Mouse (Mus musculus): Measurements from ENCODE around the gene Tmem208. TPM values are rescaled to one million over a fixed set of nuclear protein-coding genes. Genes with fewer than 3 reads are reported as not detected.

The Tmem208 gene
- polyA plus RNA-seq, 1 experiment from 2014 or later: 150 TPM

DNA sequence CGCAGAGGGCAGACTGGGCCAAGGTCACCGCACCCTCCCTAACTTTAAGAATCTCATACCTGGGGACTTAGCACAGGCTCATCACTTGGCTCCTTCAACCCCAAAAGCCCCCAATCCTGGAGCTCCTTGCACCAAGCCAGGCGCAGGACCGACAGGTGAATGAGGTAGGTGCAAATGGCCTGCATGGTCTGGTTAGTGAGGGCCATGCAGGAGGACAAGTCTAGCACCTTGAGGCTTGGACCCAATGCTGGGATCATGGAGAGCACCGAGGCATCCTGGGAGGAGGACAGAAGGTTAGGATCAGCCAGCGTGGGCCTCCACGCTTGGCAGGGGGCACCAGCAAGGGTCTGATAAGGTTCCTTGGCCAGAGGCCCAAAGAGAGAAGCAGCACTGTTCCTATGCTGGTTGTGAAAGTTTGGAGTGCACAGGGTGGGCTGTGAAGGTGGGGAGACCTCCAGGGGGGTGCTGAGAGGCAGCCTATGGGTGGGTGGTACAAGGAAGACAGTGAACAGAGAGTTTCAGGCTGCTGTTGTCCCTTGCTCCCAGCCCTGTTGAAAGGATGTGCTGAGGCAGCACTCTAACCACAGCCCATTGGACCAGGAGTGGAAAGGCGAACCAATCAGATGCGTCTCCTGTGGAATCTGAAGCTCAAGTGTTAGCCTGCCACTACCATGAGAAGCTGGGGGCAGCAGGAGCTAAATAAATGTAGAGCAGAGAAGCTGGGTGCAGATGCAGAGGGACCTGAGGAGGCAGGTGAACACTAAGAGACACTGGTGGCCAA, 12.3 kb upstream of the Tmem208 start:
- peaks cover 36% of the 10 kb centered on the region; the same call in 1 of the 2 replicates for H3K36me3 ChIP-seq (ENCODE audit: control insufficient read depth, insufficient read depth, low read length)
- 80% methylated on average over 9 of the region's 9 CpGs for WGBS
- no peak; the same call in 1 of the 2 replicates for ATAC-seq (ENCODE audit: low read depth)
- H3K27me3 ChIP-seq (ENCODE audit: control insufficient read depth, insufficient read depth, low read length): no peaks in the 10 kb centered on the region
- no peak overlapping the region for H3K27ac ChIP-seq (ENCODE audit: low read depth, low read length)
- no peak overlapping the region for H3K4me3 ChIP-seq (ENCODE audit: low read depth, low read length)
- no peaks in the 10 kb centered on the region for H3K9me3 ChIP-seq (ENCODE audit: control insufficient read depth, low read length)
- H3K4me1 ChIP-seq (ENCODE audit: control insufficient read depth, insufficient read depth, low read length): no peaks in the 10 kb centered on the region
- no peak overlapping the region for H3K9ac ChIP-seq (replicated peaks; ENCODE audit: low read depth, low read length)
- H3K4me2 ChIP-seq (ENCODE audit: low read depth, low read length): no peak overlapping the region

DNA sequence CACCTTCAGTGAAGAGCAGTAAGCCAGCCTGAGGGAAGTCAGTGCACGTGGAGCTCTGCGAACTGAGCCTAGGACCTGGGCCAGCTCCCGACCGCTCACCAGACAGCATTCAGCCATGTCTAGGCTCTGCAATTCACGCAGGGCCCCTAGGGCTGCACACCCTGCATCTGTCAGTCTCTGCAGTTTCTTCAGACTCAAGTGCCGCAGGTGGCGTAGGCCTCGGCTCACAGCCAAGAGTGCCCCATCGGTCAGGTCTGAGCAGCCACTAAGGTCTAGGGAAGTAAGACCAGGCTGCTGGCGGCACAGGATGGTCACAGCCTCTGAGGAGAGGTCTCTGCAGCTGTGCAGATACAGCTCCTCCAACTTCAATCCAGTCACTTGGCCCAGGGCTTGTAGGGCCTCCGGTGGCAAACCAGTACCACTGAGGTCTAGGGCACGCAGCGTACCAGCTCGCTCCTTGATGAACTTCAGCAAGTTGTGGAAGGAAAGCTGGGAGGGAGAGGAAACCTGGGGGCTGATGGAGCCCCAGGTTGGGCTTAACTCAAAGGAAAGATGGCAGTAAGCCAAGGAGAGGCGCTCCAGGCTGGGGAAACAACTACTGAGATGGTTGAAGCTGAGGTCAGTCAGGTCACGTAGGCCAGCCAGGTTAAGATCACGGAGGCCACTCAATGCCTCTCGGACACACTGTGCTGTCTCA, 10.9 kb upstream of the Tmem208 start:
- Histone ChIP-seq H3K4me1 (ENCODE audit: control insufficient read depth, insufficient read depth, low read length) (no peaks in the 10 kb centered on the region), H3K36me3 (ENCODE audit: control insufficient read depth, insufficient read depth, low read length) (peaks cover 36% of the 10 kb centered on the region; the same call in 1 of the 2 replicates), H3K27me3 (ENCODE audit: control insufficient read depth, insufficient read depth, low read length) (no peaks in the 10 kb centered on the region), H3K4me3 (ENCODE audit: low read depth, low read length) (no peak overlapping the region), H3K4me2 (ENCODE audit: low read depth, low read length) (no peak overlapping the region), H3K27ac (ENCODE audit: low read depth, low read length) (no peak overlapping the region), H3K9ac (replicated peaks; ENCODE audit: low read depth, low read length) (no peak overlapping the region), H3K9me3 (ENCODE audit: control insufficient read depth, low read length) (no peaks in the 10 kb centered on the region)
- WGBS: 92% methylated on average over 18 of the region's 18 CpGs
- ATAC-seq (ENCODE audit: low read depth): no peak

DNA sequence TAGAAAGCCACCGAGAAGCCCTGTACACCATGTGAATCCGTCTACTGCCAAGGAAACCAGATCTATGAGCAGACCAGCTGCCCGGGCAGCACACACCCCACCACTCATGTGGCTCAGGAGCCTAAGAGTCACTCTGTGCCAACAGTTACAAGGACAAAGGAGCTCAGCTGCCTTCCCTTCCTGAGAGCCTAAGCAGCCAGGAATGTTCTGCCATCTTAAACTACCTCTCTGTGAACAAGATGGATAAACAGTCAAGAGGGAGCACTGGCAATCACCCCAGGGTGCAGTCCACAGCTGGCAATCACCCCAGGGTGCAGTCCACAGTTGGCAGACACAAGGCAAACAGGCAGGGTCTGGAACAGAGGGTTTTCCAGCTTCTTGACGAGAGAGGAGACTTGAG, 8.2 kb upstream of the Tmem208 start:
- Histone ChIP-seq H3K36me3 (ENCODE audit: control insufficient read depth, insufficient read depth, low read length) (peaks cover 28% of the 10 kb centered on the region; the same call in 1 of the 2 replicates), H3K9ac (replicated peaks; ENCODE audit: low read depth, low read length) (no peak overlapping the region)

DNA sequence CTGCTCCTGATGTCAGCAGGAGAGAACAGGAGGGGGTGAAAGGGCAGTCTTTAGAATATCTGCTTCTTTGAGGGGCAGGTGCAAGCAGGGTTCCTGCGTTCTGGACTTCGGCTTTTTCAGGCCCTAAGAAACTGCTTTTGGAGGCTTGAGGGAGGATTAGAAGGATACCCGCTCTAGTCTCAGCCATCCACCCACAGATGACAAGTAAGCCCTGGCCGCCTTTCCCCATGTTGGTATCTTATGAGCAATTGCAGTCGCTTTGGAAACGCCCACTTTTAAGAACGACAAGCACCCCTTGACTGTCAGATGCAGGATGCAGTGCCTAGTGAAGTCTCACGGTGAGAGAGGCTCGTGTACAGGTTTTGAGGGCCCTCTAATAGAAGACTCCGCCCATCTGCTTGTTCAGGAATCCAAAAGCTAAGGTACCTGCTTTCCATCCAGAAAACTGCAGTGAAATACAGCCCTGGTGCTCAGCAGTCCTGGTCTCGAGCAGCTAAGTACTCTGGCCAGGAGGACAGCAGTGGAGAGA, 7.4 kb upstream of the Tmem208 start:
- no peaks in the 10 kb centered on the region for H3K27me3 ChIP-seq (ENCODE audit: control insufficient read depth, insufficient read depth, low read length)
- H3K4me1 ChIP-seq (ENCODE audit: control insufficient read depth, insufficient read depth, low read length): no peaks in the 10 kb centered on the region
- no peak overlapping the region for H3K9ac ChIP-seq (replicated peaks; ENCODE audit: low read depth, low read length)
- ATAC-seq (ENCODE audit: low read depth): no peak
- no peak overlapping the region for H3K4me3 ChIP-seq (ENCODE audit: low read depth, low read length)
- WGBS: 87% methylated on average over 11 of the region's 11 CpGs
- H3K27ac ChIP-seq (ENCODE audit: low read depth, low read length): no peak overlapping the region
- H3K9me3 ChIP-seq (ENCODE audit: control insufficient read depth, low read length): no peaks in the 10 kb centered on the region
- H3K36me3 ChIP-seq (ENCODE audit: control insufficient read depth, insufficient read depth, low read length): peaks cover 25% of the 10 kb centered on the region; the same call in 1 of the 2 replicates
- H3K4me2 ChIP-seq (ENCODE audit: low read depth, low read length): no peak overlapping the region

More for the DNA sequence above, 8.2 kb upstream of the Tmem208 start:
- H3K27ac ChIP-seq (ENCODE audit: low read depth, low read length): no peak overlapping the region
- no peaks in the 10 kb centered on the region for H3K4me1 ChIP-seq (ENCODE audit: control insufficient read depth, insufficient read depth, low read length)
- no peaks in the 10 kb centered on the region for H3K27me3 ChIP-seq (ENCODE audit: control insufficient read depth, insufficient read depth, low read length)
- no peak overlapping the region for H3K4me2 ChIP-seq (ENCODE audit: low read depth, low read length)
- H3K9me3 ChIP-seq (ENCODE audit: control insufficient read depth, low read length): no peaks in the 10 kb centered on the region
- 92% methylated on average over 4 of the region's 4 CpGs for WGBS
- ATAC-seq (ENCODE audit: low read depth): no peak
- no peak overlapping the region for H3K4me3 ChIP-seq (ENCODE audit: low read depth, low read length)

DNA sequence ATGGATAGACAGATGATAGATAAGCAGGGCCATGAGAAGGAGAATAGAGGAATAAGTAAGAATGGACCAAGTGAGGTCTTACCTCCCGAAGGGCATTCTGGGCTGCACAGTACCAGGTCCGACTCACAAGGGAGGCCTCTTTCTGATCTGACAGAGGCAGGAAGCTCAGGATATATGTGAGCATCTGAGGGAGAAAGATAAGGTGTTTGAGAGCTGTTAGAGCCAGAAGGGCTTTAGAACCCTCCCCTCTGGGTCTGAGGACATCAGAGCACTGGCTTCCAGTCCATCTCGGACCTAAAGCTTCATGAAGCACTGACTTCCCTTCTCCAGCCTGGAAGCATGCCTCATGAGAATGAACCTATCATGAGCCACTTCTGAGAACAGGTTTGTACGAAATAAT, 3.0 kb upstream of the Tmem208 start:
- H3K27ac ChIP-seq (ENCODE audit: low read depth, low read length): no peak overlapping the region
- 92% methylated on average over 4 of the region's 4 CpGs for WGBS
- no peak overlapping the region for H3K4me3 ChIP-seq (ENCODE audit: low read depth, low read length)
- H3K9ac ChIP-seq (replicated peaks; ENCODE audit: low read depth, low read length): no peak overlapping the region
- no peaks in the 10 kb centered on the region for H3K36me3 ChIP-seq (ENCODE audit: control insufficient read depth, insufficient read depth, low read length)
- no peak for ATAC-seq (ENCODE audit: low read depth)
- H3K4me1 ChIP-seq (ENCODE audit: control insufficient read depth, insufficient read depth, low read length): peaks cover 17% of the 10 kb centered on the region
- no peak overlapping the region for H3K4me2 ChIP-seq (ENCODE audit: low read depth, low read length)
- H3K27me3 ChIP-seq (ENCODE audit: control insufficient read depth, insufficient read depth, low read length): no peaks in the 10 kb centered on the region
- H3K9me3 ChIP-seq (ENCODE audit: control insufficient read depth, low read length): no peaks in the 10 kb centered on the region

DNA sequence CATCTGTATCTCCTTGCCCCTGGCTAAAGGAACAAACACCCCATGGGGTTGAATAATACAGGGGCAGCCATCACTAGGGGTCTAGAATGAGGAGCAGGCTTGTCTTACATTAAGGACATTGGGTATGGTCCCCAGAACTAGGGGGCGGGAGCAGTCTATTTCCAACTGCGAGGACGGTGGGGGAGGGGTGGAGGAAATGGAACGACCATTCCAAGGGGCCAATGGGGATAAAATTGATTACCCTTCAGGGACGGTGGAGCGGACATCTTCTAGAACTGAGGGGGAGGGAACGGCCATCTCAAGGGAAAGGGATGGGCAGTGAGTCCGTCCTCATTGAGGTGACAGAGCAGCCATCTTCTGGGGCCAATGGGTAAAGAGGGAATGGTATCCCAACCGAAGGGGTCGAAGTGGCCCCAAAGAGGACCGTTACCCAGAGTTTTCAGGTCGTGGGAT, 487 bp upstream of the Tmem208 start:
- under 1% methylated on average over 12 of the region's 12 CpGs for WGBS
- peaks cover 17% of the 10 kb centered on the region for H3K4me1 ChIP-seq (ENCODE audit: control insufficient read depth, insufficient read depth, low read length)
- no peaks in the 10 kb centered on the region for H3K9me3 ChIP-seq (ENCODE audit: control insufficient read depth, low read length)
- ATAC-seq (ENCODE audit: low read depth): peak; percentile 62
- peaks cover 19% of the 10 kb centered on the region for H3K36me3 ChIP-seq (ENCODE audit: control insufficient read depth, insufficient read depth, low read length)
- peak overlapping the region; percentile 92 for H3K4me2 ChIP-seq (ENCODE audit: low read depth, low read length)
- H3K27me3 ChIP-seq (ENCODE audit: control insufficient read depth, insufficient read depth, low read length): no peaks in the 10 kb centered on the region
- peak overlapping the region; percentile 78 for H3K9ac ChIP-seq (replicated peaks; ENCODE audit: low read depth, low read length)
- peak overlapping the region; percentile 82 for H3K27ac ChIP-seq (ENCODE audit: low read depth, low read length)
- H3K4me3 ChIP-seq (ENCODE audit: low read depth, low read length): peak overlapping the region; percentile 80

DNA sequence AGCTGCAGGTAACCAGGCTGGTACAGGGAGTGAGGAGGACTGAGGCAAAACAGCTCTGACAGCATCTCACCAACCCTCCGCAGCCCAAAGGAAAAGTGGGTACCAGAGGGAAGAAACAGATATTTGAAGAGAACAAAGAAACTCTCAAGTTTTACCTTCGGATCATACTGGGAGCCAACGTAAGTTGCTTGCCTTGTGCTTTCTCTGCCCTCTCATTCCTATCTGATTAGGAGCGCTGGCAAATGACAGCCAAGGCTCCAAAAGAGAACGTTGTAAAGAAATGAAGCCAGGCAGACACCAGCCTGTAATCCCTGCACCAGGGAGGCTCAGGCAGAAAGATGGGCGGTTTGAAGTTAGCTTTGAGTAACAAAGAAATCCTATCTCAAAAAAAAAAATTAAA, 814 bp downstream of the Tmem208 start:
- Histone ChIP-seq H3K27ac (ENCODE audit: low read depth, low read length) (peak overlapping the region; percentile 82; the same call in 1 of the 2 replicates), H3K36me3 (ENCODE audit: control insufficient read depth, insufficient read depth, low read length) (peaks cover 26% of the 10 kb centered on the region), H3K4me2 (ENCODE audit: low read depth, low read length) (peak overlapping the region; percentile 92), H3K27me3 (ENCODE audit: control insufficient read depth, insufficient read depth, low read length) (no peaks in the 10 kb centered on the region), H3K9ac (replicated peaks; ENCODE audit: low read depth, low read length) (peak overlapping the region; percentile 63), H3K4me1 (ENCODE audit: control insufficient read depth, insufficient read depth, low read length) (peaks cover 17% of the 10 kb centered on the region), H3K4me3 (ENCODE audit: low read depth, low read length) (peak overlapping the region; percentile 80), H3K9me3 (ENCODE audit: control insufficient read depth, low read length) (no peaks in the 10 kb centered on the region)
- 48% methylated on average over 6 of the region's 6 CpGs for WGBS
- ATAC-seq (ENCODE audit: low read depth): no peak

DNA sequence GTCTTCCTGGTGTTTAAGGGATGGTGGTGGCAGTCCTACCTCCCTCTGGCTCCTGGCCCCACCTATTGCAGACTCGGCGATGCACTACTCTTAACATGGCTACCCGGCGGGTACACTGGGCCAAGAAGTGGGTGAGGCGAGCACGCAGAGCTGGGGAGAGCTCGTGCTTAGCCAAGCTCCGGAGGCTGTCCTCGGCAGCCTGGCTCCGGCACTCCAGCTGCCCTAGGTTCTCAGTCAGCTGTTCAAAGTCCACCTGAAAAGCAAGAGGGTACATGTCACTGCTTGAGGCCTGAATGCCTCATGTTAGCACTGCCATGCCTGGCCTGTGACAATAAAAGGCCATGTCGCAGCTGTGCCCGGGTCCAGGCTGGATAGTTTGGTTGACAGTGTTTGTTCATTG, 4.2 kb downstream of the Tmem208 start:
- 94% methylated on average over 12 of the region's 12 CpGs for WGBS
- H3K27me3 ChIP-seq (ENCODE audit: control insufficient read depth, insufficient read depth, low read length): no peaks in the 10 kb centered on the region
- H3K27ac ChIP-seq (ENCODE audit: low read depth, low read length): no peak overlapping the region
- no peak overlapping the region for H3K4me2 ChIP-seq (ENCODE audit: low read depth, low read length)
- peaks cover 26% of the 10 kb centered on the region for H3K36me3 ChIP-seq (ENCODE audit: control insufficient read depth, insufficient read depth, low read length)
- H3K4me1 ChIP-seq (ENCODE audit: control insufficient read depth, insufficient read depth, low read length): peaks cover 8% of the 10 kb centered on the region
- no peak overlapping the region for H3K4me3 ChIP-seq (ENCODE audit: low read depth, low read length)
- ATAC-seq (ENCODE audit: low read depth): no peak
- H3K9ac ChIP-seq (replicated peaks; ENCODE audit: low read depth, low read length): no peak overlapping the region
- no peaks in the 10 kb centered on the region for H3K9me3 ChIP-seq (ENCODE audit: control insufficient read depth, low read length)

DNA sequence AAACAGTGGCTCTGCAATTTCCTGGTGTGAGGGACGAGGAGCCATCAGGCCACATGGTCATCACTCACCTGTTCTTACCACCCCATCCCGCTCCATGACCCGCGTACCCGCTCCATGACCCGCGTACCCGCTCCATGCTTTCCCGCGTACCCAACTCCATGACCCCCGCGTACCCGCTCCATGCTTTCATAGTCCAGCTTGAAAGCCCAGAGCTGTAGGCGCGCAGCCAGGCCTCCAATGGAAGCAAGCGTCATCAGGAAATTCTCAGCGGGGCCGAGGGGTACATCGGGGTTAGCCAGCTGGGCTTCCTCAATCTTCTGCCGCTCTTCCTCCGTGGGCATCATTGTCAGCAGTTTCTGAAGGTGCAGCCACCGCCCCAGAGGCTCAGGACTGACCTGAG, 5.3 kb downstream of the Tmem208 start:
- Histone ChIP-seq H3K27ac (ENCODE audit: low read depth, low read length) (no peak overlapping the region), H3K9me3 (ENCODE audit: control insufficient read depth, low read length) (no peaks in the 10 kb centered on the region), H3K4me2 (ENCODE audit: low read depth, low read length) (no peak overlapping the region), H3K4me1 (ENCODE audit: control insufficient read depth, insufficient read depth, low read length) (peaks cover 6% of the 10 kb centered on the region), H3K36me3 (ENCODE audit: control insufficient read depth, insufficient read depth, low read length) (peaks cover 26% of the 10 kb centered on the region), H3K4me3 (ENCODE audit: low read depth, low read length) (no peak overlapping the region), H3K9ac (replicated peaks; ENCODE audit: low read depth, low read length) (no peak overlapping the region), H3K27me3 (ENCODE audit: control insufficient read depth, insufficient read depth, low read length) (no peaks in the 10 kb centered on the region)
- 95% methylated on average over 22 of the region's 22 CpGs for WGBS
- ATAC-seq (ENCODE audit: low read depth): no peak

Data from neural tube, embryonic 14.5 days (tissue).